Mouse (Mus musculus): ENCODE results near the gene Usp16. TPM values are rescaled to one million over a fixed set of nuclear protein-coding genes. Genes with fewer than 3 reads are reported as not detected.

The Usp16 gene
- polyA plus RNA-seq, 1 experiment from 2014 or later, result 51.3 TPM

GRCm38 (mm10) chr16:87497171-87497570, 42.7 kb downstream of the Usp16 start:
- no peak overlapping the region for H3K4me3 ChIP-seq (ENCODE audit: low read length)
- no peak overlapping the region; the same call in 1 of the 2 replicates for H3K4me2 ChIP-seq (replicated peaks; ENCODE audit: low read depth, low read length)
- no peaks in the 10 kb centered on the region for H3K9me3 ChIP-seq (ENCODE audit: low read length)
- peaks cover 6% of the 10 kb centered on the region for H3K36me3 ChIP-seq (ENCODE audit: insufficient read depth, low read length)
- no peak for ATAC-seq (ENCODE audit: low FRiP score, low TSS enrichment)
- H3K27me3 ChIP-seq (ENCODE audit: insufficient read depth, low read length), result no peaks in the 10 kb centered on the region
- H3K27ac ChIP-seq (ENCODE audit: low read length), result no peak overlapping the region
- H3K4me1 ChIP-seq (ENCODE audit: insufficient read depth, low read length), result peaks cover 17% of the 10 kb centered on the region
- H3K9ac ChIP-seq (replicated peaks; ENCODE audit: low read length), result no peak overlapping the region
- WGBS, result 86% methylated on average over 6 of the region's 6 CpGs

- no peak for ATAC-seq (ENCODE audit: low FRiP score, low TSS enrichment)
- Histone ChIP-seq H3K9me3 (ENCODE audit: low read length) (no peaks in the 10 kb centered on the region), H3K27me3 (ENCODE audit: insufficient read depth, low read length) (no peaks in the 10 kb centered on the region), H3K36me3 (ENCODE audit: insufficient read depth, low read length) (no peaks in the 10 kb centered on the region), H3K4me3 (ENCODE audit: low read length) (no peak overlapping the region), H3K4me2 (replicated peaks; ENCODE audit: low read depth, low read length) (no peak overlapping the region), H3K4me1 (ENCODE audit: insufficient read depth, low read length) (peaks cover 10% of the 10 kb centered on the region), H3K27ac (ENCODE audit: low read length) (no peak overlapping the region), H3K9ac (replicated peaks; ENCODE audit: low read length) (no peak overlapping the region)
- WGBS, result 71% methylated on average over 6 of the region's 6 CpGs
These were observed 45.1 kb downstream of the Usp16 start for GRCm38 (mm10) chr16:87499556-87499955.

GRCm38 (mm10) chr16:87501304-87502078, 47.0 kb downstream of the Usp16 start:
- ATAC-seq (ENCODE audit: low FRiP score, low TSS enrichment), result peak; percentile 72; the same call in 1 of the 2 replicates
- WGBS, result 33% methylated on average over 13 of the region's 13 CpGs
- H3K36me3 ChIP-seq (ENCODE audit: insufficient read depth, low read length), result no peaks in the 10 kb centered on the region
- 0 out of 2 replicates have a peak overlapping the region, but pooled peaks have one; percentile 11 for H3K27ac ChIP-seq (ENCODE audit: low read length)
- no peak overlapping the region for H3K4me2 ChIP-seq (replicated peaks; ENCODE audit: low read depth, low read length)
- no peaks in the 10 kb centered on the region for H3K9me3 ChIP-seq (ENCODE audit: low read length)
- no peak overlapping the region for H3K4me3 ChIP-seq (ENCODE audit: low read length)
- no peaks in the 10 kb centered on the region for H3K27me3 ChIP-seq (ENCODE audit: insufficient read depth, low read length)
- H3K9ac ChIP-seq (replicated peaks; ENCODE audit: low read length), result no peak overlapping the region
- peaks cover 7% of the 10 kb centered on the region for H3K4me1 ChIP-seq (ENCODE audit: insufficient read depth, low read length)

GRCm38 (mm10) chr16:87511706-87512105, 57.2 kb downstream of the Usp16 start:
- 55% methylated on average over 5 of the region's 5 CpGs for WGBS
- H3K4me2 ChIP-seq (replicated peaks; ENCODE audit: low read depth, low read length), result no peak overlapping the region
- H3K27me3 ChIP-seq (ENCODE audit: insufficient read depth, low read length), result no peaks in the 10 kb centered on the region
- H3K4me3 ChIP-seq (ENCODE audit: low read length), result no peak overlapping the region
- H3K36me3 ChIP-seq (ENCODE audit: insufficient read depth, low read length), result no peaks in the 10 kb centered on the region
- no peaks in the 10 kb centered on the region for H3K9me3 ChIP-seq (ENCODE audit: low read length)
- ATAC-seq (ENCODE audit: low FRiP score, low TSS enrichment), result no peak
- no peak overlapping the region for H3K9ac ChIP-seq (replicated peaks; ENCODE audit: low read length)
- no peak overlapping the region for H3K27ac ChIP-seq (ENCODE audit: low read length)
- H3K4me1 ChIP-seq (ENCODE audit: insufficient read depth, low read length), result no peaks in the 10 kb centered on the region; the same call in 1 of the 2 replicates

GRCm38 (mm10) chr16:87512331-87512730, 57.8 kb downstream of the Usp16 start:
- Histone ChIP-seq H3K4me1 (ENCODE audit: insufficient read depth, low read length) (peaks cover 3% of the 10 kb centered on the region; the same call in 1 of the 2 replicates), H3K27ac (ENCODE audit: low read length) (no peak overlapping the region), H3K4me2 (replicated peaks; ENCODE audit: low read depth, low read length) (no peak overlapping the region), H3K9ac (replicated peaks; ENCODE audit: low read length) (no peak overlapping the region), H3K4me3 (ENCODE audit: low read length) (no peak overlapping the region), H3K27me3 (ENCODE audit: insufficient read depth, low read length) (no peaks in the 10 kb centered on the region), H3K9me3 (ENCODE audit: low read length) (no peaks in the 10 kb centered on the region), H3K36me3 (ENCODE audit: insufficient read depth, low read length) (no peaks in the 10 kb centered on the region)
- WGBS, result 84% methylated on average over 14 of the region's 14 CpGs
- ATAC-seq (ENCODE audit: low FRiP score, low TSS enrichment), result no peak

- no peaks in the 10 kb centered on the region for H3K36me3 ChIP-seq (ENCODE audit: insufficient read depth, low read length)
- peaks cover 8% of the 10 kb centered on the region for H3K4me1 ChIP-seq (ENCODE audit: insufficient read depth, low read length)
- no peak overlapping the region for H3K4me2 ChIP-seq (replicated peaks; ENCODE audit: low read depth, low read length)
- 89% methylated on average over 5 of the region's 5 CpGs for WGBS
- H3K27ac ChIP-seq (ENCODE audit: low read length), result no peak overlapping the region
- H3K9me3 ChIP-seq (ENCODE audit: low read length), result no peaks in the 10 kb centered on the region
- no peaks in the 10 kb centered on the region for H3K27me3 ChIP-seq (ENCODE audit: insufficient read depth, low read length)
- no peak overlapping the region for H3K4me3 ChIP-seq (ENCODE audit: low read length)
- no peak overlapping the region for H3K9ac ChIP-seq (replicated peaks; ENCODE audit: low read length)
- no peak for ATAC-seq (ENCODE audit: low FRiP score, low TSS enrichment)
These were observed 69.7 kb downstream of the Usp16 start for GRCm38 (mm10) chr16:87524228-87524627.

- H3K27ac ChIP-seq (ENCODE audit: low read length), result no peak overlapping the region
- no peaks in the 10 kb centered on the region for H3K27me3 ChIP-seq (ENCODE audit: insufficient read depth, low read length)
- H3K4me1 ChIP-seq (ENCODE audit: insufficient read depth, low read length), result peaks cover 13% of the 10 kb centered on the region
- no peaks in the 10 kb centered on the region for H3K9me3 ChIP-seq (ENCODE audit: low read length)
- H3K4me3 ChIP-seq (ENCODE audit: low read length), result no peak overlapping the region
- no peaks in the 10 kb centered on the region for H3K36me3 ChIP-seq (ENCODE audit: insufficient read depth, low read length)
- H3K9ac ChIP-seq (replicated peaks; ENCODE audit: low read length), result no peak overlapping the region
- WGBS, result 30% methylated on average over 8 of the region's 8 CpGs
- H3K4me2 ChIP-seq (replicated peaks; ENCODE audit: low read depth, low read length), result no peak overlapping the region
- ATAC-seq (ENCODE audit: low FRiP score, low TSS enrichment), result peak; percentile 41; the same call in 1 of the 2 replicates
These were observed 73.2 kb downstream of the Usp16 start for GRCm38 (mm10) chr16:87527553-87528249.

- Histone ChIP-seq H3K9me3 (ENCODE audit: low read length) (no peaks in the 10 kb centered on the region), H3K27me3 (ENCODE audit: insufficient read depth, low read length) (no peaks in the 10 kb centered on the region), H3K9ac (replicated peaks; ENCODE audit: low read length) (no peak overlapping the region), H3K27ac (ENCODE audit: low read length) (no peak overlapping the region), H3K36me3 (ENCODE audit: insufficient read depth, low read length) (no peaks in the 10 kb centered on the region), H3K4me1 (ENCODE audit: insufficient read depth, low read length) (peaks cover 13% of the 10 kb centered on the region), H3K4me3 (ENCODE audit: low read length) (no peak overlapping the region), H3K4me2 (replicated peaks; ENCODE audit: low read depth, low read length) (no peak overlapping the region)
- 41% methylated on average over 10 of the region's 10 CpGs for WGBS
- ATAC-seq (ENCODE audit: low FRiP score, low TSS enrichment), result peak; percentile 55; the same call in 1 of the 2 replicates
These were observed 74.3 kb downstream of the Usp16 start for GRCm38 (mm10) chr16:87528755-87529154.

All from kidney, embryonic 16.5 days (tissue).